Mouse (Mus musculus) urinary bladder, postnatal 25 days (tissue): Measurements from ENCODE around the gene Dlx3.

ENCODE experiments used
- DNase-seq: peaks from one replicate; pipeline ENCODE4 v3.0.0; 2022; ENCODE audit warnings: low spot score

The Dlx3 gene

DNA sequence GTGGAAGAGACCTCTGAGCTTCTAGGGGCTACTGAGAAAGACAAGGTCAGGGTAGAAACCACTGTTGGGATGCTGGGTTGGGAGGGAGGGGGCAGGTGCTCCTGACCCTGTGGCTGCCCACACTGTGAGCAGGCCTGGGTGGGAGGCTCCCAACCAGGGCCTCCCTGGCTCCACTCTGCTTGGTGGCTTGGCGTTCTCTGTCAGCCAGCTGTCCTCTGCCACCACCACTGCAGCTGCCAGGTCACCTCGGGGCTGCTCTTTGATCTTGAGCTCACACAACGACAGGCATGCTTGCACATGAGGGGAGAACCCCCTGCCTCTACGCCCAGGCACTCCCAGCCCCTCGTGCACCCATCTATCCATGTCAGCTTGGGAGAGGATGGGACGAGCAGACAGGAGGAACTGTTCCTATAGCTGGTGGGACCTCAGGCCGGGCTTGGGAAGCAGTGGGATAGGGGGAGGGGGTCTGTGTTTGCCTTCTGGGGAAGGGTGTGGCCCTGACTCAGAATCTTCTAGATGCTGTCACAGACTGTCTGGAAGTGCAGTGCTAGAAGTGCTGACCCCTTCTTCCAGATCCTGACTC is 5.5 kb downstream of the Dlx3 start:
- no peak for DNase-seq

DNA sequence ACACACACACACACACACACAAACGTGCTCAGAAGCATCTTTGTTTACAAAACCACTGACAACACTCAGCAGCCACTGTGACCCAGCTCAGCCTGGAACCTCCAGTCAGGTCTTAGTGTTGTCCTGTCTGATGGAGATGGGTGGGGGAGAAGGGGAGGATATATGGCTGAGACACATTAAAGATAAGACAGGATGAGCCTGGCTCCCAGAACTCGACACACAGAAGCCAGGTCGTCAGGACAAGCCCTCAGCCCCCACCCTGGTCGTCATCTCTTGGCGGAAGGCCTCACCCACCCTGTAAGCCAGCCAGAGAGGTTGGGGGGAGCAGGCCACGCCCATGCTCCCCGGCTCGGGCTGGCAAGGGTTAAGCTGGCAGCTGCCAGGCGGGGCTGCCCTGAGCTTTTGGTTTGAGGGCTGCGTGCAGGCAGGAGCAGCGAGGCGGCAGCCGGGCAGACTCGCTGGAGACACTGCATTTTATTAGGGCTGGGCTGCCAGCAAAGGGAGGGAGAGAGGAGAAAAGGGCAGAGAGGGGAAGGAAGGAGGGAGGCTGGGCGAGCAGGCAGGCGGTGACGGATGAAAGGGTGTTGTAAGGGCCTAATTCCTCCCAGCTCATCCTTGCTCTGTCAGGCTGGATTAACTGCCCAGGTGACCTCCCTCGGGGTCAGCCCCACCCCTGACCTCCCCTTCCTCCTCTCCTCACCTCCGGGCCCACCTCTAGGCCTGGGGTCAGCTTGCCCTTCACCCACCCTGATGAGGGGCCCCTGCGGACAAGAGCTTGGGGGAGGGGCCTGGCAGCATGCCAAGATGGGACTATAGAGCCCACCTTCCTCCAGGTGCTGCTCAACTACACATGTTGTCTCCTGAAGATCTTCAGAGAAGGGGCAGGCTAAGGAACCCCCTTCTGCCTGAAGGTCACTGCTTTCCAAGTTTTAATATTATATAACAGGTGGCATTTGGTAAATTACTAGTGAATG is 6.6 kb downstream of the Dlx3 start:
- DNase-seq: no peak

DNA sequence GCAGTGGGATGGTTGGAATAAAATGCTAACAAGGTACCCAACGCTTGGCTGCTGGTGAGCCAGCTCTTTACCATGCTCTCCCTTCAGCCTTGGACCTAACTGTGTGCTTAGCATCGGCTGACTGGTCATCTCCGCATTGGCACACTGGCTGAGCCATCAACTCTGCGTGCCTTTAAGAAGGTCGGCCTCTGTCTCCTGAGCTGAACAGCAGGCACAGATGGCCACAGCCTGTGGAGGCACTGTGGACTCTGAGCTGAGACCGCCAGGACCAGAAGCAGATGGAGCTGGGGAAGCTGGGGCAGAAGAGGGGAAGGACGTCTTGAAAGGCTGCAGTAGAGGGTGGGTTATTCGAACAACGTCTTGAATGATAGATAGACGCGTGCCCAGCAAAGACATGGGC is 8.4 kb downstream of the Dlx3 start:
- no peak for DNase-seq

DNA sequence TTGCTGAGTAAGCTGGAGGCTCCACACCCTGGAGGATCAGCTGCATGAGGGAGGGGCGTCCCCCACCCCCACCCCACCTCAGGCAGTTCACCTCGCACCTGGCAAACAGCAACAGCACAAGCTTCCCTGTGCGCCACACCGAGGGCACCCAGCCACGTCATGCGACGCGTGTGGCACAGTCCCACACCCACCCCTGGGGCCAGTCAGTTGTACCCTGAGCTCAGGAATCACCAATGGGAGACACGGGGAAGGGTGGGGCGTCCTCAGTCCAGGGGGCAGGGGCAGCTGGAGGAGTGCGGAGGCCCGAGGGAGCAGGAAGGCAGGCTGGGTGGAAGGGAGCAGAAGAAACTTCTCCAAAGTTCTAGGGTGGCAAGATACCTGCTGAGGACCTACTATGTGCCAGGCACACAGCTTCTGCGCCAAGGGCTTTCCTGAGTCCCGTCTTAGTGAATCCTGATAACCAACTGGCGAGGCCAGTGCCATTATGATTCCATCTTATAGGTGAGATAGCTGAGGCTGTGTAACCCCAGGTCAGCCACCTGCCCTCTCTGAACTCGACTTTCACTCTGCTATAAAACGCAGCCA is 10.8 kb downstream of the Dlx3 start:
- DNase-seq: no peak

DNA sequence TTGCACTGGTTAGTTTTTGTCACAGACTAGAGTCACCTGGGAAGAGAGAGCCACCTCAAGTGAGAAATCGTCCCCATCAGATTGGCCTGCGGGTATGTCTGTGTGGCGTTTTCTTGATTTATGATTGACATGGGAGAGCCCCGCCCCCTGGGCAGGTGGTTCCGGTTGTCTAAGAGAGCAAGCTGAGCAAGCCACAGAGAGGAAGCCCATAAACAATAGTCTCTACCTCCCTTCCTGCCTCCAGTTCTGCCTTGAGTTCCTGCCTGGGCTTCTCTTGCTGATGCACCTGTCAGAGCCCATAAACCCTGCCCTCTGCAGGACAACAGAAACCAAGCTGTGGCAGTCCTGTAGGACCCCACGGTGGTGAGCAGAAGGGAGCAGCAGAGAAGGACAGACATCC is 13.4 kb downstream of the Dlx3 start:
- DNase-seq: no peak

DNA sequence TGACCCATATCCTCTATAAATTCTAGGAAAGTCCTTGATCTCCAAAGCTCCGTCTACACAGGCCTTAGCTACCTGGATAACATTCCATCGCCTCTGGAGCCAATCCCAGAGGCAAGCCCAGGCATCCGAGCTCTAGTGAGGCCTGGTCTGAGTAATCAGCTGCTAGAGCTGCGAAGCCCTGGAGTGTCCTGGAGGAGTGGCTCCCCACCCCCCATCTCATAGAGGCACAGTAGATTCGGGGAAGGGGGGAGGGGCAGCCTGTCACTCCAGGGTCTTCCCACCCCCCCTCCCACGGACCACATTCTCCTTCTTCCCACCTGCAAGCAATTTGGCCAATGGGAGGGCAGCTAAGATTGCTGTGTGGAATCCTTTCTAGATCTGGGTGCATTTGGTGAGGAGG is 17.4 kb downstream of the Dlx3 start:
- DNase-seq: no peak

DNA sequence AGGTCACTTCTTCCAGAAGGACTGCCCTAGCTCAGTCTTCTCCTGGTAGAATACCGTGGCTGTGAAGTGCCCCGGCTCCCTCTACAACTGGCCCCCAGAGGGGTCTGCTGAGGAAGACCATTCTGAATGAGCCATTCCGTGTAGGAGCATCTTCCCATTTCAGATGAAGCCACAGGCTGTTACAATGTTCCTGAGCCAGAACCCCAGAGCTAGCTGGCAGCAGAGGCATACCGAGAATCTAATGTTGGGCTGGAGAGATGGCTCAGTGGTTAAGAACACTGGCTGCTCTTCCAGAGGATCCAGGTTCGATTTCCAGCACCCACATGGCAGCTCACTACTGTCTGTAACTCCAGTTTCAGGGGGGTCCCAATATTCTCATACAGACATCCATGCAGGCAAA is 20.0 kb downstream of the Dlx3 start:
- DNase-seq: no peak

DNA sequence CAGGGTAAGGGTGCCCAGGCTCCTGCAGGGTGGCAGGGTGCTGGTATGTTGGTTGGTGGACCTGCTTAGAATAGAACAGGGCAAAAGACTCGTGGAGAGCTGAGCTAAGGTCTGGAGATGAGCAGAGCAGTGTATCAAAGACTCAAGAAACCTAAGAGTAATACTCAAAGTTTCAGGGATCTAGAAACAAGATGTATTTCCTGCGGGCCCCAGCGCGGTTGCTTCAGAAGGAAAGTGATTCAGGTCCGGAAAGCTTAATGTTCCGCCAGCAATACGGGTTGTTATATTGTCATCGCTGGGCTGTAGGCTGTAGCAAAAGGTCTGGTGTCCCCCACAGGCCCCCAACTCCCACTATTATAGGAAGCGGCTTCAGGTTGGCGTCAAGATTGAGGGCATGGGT is 22.3 kb downstream of the Dlx3 start:
- no peak for DNase-seq

DNA sequence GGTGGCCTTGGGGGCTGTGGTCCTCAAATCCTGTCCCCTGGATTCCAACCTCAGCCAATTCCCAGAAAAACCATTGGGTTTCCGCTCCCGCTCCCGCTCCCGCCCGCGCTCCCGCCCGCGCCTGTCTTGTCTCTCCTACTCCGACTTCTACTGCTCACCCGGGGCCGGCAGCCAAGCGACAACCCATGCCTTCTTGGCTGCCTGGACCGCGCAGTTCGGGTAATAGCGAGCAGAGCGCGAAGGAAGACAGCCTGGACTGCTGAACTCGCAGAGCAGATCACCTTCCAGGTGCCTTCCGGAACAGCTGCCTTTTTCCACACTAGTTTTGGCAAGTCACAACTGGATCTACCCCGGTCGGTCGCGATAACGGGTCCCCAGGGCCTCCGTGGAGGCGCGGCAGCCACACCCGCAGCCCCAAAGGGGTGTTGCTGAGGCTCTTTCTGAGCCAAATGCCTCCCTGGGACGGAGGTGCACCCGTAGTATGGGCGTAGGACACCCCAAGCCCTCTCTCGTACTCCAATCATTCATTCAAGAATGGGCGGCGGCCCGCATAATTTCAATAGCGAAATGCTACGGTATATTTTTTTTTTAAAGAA is 23.2 kb downstream of the Dlx3 start:
- DNase-seq: no peak

DNA sequence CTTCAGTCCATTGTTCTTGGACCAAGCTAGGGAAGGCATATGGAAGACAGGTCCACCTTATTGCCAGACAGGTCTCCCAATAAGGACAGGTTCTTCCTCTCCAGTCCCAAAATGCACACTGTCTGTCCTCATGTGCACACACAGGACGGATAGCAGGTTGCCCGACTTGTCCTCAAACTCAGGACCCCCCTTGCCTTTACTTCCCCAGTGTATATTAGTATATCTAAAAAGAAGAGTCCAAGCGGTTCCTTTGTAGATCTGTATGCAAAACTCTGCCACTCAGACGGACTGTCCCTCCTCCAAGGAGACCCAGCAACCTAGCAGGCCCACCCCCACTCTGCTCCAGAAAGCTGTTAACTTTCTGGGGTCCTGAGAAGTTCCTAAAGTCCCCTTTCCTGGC is 23.7 kb downstream of the Dlx3 start:
- no peak for DNase-seq

DNA sequence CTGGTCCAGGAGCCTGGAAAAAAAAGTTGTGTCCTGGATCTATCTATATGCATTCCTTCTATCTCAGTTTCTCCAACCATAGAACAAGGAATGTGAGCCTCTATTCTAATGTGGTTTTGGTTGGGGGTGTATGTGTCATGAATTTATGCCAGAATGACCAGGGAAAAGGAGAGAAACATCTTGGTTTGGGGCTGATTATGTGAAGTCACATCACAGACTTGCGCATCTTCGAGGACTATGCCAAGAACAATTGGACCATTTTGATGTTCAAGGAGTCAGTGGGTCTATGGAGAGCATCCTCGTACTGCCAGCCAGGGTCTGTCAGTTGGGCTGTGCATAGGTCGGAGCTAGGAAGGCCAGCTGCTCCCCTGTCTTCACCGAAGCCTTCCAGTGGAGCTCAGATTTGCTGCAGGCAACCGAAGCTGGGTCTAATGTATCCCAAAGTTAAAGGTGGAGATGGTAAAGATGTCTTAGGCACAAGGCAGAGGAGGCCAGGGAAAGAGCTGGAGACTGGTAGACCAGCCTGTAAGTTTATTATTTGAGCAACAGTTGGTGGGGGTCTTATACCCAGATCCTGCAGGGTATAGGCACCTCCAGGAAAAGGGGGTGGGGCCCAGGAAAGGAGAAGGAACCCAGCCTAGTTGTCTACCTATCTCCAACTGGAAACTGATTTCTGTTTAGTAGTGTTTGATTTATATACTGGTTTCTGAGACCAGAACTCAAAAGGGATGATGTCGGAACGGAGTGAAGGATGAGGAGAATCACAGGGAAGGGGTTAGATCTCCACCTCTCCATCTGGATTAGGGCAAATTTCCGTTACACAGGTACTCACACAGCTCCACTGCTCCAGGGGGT is 24.4 kb downstream of the Dlx3 start:
- no peak for DNase-seq

DNA sequence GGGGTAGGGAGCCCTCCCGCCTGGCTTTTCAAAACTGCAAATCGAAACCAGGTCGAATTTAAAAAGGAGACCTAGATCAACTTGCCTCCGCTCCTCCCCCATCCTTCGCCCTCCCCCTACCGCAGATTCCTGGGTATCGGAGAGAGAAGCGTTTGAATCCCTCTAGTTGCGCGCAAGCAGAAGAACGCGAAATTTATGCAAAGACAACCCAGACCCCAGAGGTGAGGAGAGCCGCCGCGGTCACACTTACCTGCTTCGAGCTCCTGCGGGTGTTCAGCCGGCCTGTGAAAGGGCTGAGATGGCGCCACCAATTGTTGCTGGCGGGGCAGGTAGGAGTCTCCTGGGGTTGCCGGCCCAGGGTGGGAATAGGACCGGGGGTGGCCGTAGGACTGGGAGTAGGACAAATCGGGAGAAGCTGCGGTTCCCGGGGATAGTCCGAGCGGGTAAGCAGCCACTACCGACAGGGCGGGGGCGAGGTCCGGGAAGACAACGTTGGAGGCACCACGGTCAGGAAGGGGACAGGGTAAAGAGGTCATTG is 25.1 kb downstream of the Dlx3 start:
- DNase-seq: no peak

DNA sequence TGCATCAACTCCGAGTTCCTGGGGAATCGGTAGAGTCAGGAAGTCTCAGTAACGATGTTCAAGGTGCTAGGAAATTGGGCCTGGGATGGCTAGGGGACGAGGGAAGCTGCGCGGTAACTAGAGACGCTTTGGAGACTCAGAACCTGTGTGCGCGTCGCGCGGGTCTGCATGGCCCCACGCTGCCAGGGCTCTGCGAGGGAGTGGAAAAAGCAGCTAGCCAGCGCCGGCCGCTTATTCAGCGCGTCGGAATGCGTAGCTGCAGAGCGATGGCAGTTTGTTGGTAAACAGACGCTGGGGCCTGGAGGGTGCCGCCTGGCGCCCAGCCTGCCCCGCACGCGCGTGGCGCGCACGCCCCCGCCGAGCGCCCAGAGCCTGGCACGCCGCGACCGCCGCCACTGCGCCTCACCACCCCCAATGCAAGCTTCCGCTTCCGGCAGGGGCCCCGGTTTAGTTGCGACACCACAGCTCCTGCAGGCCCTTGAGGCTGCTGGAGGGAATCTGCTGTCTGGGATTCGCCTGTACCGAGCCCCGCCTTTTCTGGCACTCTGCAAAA is 26.0 kb downstream of the Dlx3 start, which contains the start of gene Dlx4:
Gene Dlx4, minus strand, starts transcription at position 413 of the 553 bp plus-strand sequence.
- DNase-seq: peak; percentile 48

DNA sequence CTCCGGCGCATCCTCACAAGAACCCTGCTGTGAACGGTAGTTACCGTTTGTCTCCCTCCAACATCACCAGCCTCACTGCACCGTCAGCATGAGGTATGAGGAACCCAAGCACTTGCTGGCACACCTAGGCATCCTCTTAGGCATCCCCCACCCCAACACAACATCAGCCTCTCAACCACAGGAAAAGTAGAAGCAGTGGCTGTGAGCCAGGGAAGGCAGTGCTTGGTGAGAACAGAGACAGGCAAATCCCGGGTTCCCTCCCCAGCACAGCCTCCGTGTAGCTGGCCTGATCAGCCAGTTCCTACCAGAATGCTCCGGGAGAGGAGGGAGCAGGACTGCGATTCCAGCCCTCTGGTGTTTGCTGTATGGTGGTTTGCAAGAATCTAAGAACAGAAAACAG is 28.8 kb downstream of the Dlx3 start:
- no peak for DNase-seq

DNA sequence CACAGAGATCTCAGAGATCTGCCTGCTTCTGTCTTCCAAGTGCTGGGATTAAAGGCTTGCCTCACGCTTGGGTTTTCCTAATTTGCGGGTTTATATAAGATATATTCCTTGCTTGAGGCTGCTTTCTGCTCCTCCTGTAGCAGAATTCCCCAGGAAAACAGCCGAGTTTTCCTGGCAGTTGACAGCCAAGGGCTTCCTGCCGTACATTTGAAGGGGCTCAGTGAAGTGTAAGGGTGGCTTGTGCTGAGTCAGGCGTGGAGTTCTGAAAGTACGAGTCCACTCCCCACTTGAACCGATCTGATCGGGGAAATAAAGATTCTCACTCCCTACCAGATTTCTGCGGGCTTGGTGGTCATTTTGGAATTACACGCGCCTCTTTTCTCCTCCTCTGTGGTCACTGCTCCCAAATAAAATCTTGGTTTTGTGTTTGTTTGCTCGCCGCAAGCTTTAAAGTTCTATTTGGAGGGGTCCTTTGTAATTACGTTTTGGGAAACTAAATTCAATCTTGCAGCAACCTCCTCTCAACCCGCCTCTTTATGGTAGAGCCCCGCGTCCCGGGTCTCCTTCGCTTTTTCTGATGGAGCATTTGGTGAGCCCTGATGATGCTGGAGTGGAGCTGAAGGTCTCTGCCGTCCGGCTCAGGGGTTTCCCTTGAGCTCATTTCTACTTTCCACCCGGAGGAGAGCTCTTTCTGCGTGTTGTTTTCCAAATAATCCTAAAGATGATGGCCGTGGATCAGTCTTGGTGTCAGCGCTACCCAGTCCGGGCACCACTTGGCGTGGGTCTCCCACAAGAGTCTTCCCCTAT is 29.7 kb downstream of the Dlx3 start:
- DNase-seq: no peak

DNA sequence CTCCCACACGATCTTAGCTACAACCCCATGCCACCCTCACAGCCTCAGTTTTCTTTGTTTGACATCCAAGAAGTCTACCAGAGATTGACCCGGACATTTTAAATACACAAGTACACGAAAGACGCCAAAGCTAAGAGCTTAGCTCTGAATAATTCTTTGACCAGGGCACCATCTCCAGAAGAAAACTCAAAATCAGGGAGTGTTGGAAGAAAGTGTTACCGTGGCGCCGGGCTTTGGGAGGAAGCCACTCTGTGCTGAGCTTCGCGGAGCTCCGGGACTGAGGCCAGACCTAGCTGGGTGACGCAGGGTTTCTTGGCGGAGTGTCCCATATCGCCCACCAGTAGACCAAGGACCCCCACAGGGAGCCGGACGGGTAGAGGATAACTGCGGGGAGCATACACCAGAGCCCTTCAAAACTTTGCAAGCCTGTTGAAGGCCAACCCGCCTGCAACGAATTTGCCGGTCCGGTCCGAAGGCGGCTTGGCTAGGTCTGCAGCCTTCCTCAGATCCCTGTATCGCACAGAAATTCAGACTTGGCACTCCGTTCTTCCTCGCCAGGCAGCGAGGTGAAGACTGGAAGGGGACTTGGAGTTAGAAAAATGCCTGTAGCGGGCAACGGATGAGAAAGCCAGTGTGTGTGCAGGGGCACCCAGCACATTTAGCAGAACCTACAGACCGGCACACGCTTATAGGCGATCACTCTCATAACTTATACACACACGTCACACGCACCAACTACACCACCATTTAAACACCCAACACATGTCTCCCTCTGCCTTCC is 30.5 kb downstream of the Dlx3 start:
- DNase-seq: no peak

DNA sequence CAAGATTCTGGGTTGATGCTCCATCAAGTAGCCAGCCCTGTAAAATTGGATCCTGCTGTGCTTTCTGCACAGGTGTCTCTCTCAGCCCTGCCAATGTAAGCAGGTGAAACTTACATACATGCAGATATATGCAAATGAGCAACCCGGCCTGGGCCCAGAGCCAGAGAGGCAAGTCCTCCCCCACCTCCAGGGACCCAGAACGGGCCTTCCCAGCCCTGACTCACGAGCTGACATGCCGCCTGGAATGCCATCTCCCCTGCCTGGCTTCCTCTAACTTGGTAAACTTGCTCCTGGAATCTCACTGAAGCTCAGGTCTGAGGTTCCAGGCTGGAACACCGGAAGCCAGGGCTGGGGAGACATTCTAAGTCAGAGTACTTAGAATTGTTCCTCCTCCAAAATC is 33.2 kb downstream of the Dlx3 start:
- no peak for DNase-seq

DNA sequence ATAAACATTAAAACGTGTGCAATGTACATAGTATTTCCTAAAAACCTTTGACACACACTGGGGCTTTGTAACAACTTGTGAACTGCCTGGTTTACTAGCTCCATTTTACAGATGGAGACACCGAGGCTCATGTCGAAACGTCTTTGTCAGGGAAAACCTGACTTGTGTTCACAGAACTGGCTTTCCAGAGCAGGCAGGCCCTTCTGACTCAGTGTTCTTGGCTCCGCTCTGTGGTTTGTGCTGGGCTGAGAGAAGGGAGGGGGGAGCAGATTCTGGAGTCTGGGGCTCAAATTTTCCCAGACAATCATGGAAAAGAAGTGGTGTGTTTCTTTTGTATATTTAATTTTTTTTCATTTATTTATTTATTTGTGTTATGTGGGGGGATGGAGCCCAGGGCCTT is 33.8 kb downstream of the Dlx3 start:
- DNase-seq: no peak

DNA sequence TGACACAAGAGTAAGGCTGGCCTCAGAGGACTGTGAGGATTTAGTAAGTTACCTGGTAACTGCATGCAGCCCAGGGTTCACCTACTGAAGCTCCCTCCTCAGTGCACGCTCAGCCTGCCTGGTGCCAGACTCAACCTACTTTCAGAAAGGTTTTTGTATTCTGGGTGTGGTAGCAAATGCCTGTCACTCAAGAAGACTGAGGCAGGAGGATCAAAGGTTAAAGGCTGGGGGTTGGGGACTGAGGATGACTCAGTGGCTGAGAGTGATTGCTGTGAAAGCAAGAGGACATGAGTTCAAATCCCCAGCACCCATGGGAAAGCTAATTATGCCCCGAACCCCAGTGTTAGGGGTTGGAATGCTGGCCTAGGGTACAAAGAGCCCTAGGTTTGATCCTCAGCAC is 35.6 kb downstream of the Dlx3 start:
- no peak for DNase-seq

DNA sequence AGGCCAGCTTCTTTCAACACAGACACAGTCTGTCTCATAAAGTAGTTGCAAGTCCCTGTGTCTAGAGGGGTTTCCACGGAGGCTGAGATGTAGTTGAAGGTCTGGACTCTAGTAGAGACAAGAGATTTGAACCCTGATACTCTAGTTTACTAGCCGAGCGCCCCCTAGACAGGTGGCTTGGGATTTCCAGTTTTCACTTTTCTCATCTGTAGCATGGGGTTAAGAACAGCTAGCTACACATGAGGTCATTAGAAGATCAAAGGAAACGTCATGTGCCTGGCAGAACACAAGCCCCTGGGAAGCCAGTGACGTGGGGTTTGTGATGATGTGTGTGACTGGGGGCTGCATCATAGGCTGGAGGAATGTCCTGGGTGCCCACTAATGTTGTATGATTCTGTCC is 37.4 kb downstream of the Dlx3 start:
- no peak for DNase-seq
